Mouse (Mus musculus) ZHBTc4 (cell line): ENCODE data around the gene Rtn1.
A peak's percentile ranks its signal among the peaks of the same experiment; 100 is the strongest.

Source experiments
- DNase-seq: peaks from one replicate; pipeline ENCODE4 v3.0.0-alpha.2; 2011; ENCODE audit warnings: low read depth, low spot score

Gene Rtn1

GRCm38 (mm10) chr12:72279129-72279875, 129.6 kb downstream of the Rtn1 start:
- DNase-seq = no peak

DNA sequence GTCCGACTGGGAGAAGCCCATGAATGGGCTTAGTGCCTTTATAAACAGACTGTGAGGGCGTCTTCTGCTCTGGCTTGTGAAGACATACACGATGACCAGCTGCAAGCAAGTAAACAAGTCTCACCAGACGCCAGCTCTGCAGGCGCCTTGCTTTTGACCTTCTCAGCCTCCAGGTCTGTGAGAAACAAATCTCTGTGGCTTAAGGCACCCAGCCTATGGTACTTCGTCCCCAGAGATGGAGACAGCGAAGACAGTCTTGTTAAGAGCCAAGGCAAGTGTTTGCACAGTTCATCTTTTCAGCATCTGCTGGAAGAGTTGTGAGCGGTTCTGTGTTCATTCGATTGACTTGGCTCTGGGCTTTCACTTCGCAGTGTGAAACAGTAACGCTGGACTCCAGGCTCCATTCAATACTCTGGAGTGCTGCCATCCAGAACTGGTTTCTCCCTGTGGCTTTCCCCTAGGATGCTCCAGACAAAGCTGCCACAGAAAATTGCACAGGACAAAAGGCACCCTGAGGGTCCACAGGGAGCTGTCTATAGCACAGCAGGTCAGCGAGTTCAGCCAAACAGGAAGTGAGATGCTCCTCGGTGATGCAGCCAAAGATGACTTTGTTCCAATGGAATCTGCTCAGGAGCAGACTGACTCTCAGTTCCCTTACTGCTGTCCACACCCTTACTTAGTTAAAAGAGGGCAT, 135.0 kb downstream of the Rtn1 start:
- peak; percentile 68 for DNase-seq

GRCm38 (mm10) chr12:72267614-72268013, 141.2 kb downstream of the Rtn1 start:
- peak; percentile 77 for DNase-seq

DNA sequence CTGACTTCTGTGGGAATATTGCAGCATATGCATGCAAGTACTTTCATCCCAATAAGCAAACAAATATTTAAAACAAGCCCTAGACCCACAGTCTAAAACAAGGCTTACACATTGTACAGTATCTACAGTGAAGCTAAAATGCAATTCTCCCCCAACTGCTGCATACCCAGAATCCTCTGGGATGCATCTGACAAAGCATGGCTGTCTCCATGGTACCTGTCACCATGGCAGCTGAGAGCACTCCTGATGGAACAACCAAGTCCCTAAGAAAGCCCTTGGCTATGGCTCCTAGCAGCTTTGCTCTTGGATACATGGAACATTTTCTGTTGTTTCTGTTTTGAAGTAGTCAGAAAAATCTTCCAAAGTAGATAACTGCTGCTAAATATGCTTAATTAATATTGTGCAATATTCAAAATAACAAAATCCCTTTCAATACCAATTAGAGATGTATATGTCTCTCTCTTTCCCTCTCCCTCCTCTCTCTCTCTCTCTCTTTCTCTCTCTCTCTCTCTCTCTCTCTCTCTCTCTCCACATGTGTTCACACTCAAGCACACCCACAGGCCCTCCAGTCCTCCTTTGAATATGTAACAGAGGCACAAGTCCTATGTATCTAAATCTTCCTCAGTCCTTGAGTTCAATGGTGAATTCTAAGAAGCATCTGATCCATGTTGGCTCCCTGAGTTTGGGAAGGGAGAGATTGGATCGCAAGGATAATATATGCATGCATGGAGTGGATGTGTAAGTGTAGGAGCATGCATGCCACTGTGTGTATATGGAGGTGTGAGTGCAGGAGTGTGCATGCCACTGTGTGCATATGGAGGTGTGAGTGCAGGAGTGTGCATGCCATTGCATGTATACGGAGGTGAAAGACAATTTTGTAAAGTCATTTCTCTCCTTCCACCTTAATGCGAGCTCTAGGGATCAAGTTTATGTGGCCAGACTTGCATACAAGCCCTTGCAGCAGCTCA, 143.3 kb downstream of the Rtn1 start:
- DNase-seq = peak; percentile 38

- DNase-seq = no peak
Measured at GRCm38 (mm10) chr12:72263213-72264103, 145.4 kb downstream of the Rtn1 start.

DNA sequence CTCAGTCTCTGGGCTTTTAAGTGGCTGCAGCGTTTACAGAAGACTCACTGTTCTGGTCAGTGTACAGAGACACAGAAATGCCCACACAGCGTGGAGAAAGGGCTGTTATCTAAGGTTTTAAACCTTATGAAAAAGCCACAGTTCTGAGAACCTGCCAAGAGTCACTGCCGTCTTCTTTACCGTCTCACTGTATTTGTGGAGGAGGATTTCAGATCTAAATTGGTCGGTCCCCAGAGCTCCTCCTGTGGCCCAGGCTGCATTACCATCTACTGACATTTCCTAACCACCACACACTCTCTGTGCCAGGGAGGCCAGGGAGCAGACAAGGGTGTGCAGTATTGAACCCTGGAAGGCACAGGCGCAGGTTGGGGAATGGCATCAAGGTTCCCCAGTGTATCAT, 151.9 kb downstream of the Rtn1 start:
- no peak for DNase-seq

- DNase-seq = no peak
Measured at GRCm38 (mm10) chr12:72253040-72253439, 155.8 kb downstream of the Rtn1 start.

DNA sequence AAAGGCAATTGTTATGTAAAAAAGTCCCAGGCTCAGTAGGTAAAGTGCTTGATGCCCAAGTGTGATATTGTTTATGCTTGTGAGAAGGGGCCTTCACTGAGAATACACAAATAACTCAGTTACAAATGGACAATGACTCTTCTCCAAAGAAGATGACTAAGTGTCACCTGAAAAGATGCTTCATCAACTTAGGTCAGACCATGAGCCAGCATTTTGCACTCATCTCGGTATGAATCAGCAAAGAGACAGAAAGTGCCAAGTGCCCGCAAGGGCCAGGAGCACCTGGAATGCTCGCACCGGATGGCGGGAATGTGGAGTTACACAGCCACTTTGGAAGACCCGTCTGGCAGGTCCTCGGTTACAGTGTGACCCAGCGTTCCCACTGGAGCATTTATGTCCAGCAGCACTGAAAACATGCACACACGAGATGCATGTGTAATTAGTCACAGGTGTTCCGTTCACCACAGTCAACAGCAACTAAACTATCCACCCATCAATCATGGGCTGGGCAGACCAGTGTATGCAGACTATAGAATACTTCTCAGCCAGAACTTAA, 156.9 kb downstream of the Rtn1 start:
- DNase-seq = peak; percentile 45

GRCm38 (mm10) chr12:72244951-72245350, 163.9 kb downstream of the Rtn1 start:
- peak; percentile 57 for DNase-seq

DNA sequence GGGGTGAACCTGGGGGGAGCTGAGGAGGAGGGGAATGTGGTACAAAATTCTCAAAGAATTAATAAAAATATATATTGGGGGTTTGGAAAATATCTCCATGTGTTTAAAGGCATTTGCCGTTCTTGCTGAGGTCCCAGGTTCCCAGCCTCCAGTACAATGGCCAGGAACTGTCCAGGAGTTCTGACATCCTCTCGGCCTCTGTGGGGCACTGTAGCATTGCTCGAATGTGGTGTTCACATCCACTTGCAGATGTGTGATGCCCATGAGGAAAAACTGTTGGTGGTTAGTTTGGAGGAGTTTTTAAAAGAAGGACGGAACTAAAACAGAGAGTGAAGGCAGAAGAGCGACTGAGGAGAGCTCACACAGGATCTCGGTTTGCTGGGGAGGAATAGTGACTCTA, 166.0 kb downstream of the Rtn1 start:
- no peak for DNase-seq

DNA sequence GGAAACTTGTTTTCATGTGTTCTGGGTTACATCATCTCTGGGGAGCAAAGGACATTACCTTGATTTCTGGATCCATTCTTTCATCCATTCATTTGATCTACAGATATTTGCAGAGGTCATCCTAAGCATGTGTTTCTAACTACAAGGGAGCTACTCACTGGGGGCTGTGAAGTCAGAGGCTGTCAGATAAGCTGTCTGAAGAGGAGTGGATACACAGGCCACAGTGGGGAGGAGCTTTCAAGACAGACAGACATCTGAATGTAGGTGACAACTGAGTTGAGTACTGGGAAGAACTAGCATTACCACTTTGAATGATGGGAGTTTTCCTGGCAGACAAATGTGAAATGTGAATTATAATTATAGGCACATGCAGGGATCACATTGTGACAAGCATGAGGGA, 168.3 kb downstream of the Rtn1 start:
- no peak for DNase-seq

GRCm38 (mm10) chr12:72239230-72239894, 169.5 kb downstream of the Rtn1 start:
- peak; percentile 24 for DNase-seq

- DNase-seq = no peak
Measured at GRCm38 (mm10) chr12:72237251-72237650, 171.6 kb downstream of the Rtn1 start.

DNA sequence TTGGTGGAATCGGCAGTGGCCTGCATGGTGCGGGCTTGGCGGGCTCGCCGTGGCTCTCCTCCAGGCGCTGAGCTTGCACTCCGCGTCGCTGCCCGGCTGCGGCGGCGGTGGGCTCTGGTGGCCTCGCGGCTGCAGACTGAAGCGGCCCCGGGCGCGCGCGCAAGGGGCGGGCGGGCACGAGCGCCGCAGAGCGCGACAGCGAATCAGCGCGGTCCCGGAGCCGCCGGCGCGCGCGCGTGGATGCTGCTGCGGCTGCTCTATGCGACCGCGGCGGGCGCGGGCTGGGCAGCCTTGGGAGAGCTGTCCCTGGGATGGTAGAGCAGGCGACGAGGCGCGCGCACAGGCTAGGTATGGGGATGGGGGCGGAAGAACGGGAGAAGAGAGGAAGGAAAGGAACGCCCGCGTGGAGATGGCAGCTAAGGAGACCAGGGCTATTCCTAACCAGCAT, 172.3 kb downstream of the Rtn1 start:
- DNase-seq = peak; percentile 85

DNA sequence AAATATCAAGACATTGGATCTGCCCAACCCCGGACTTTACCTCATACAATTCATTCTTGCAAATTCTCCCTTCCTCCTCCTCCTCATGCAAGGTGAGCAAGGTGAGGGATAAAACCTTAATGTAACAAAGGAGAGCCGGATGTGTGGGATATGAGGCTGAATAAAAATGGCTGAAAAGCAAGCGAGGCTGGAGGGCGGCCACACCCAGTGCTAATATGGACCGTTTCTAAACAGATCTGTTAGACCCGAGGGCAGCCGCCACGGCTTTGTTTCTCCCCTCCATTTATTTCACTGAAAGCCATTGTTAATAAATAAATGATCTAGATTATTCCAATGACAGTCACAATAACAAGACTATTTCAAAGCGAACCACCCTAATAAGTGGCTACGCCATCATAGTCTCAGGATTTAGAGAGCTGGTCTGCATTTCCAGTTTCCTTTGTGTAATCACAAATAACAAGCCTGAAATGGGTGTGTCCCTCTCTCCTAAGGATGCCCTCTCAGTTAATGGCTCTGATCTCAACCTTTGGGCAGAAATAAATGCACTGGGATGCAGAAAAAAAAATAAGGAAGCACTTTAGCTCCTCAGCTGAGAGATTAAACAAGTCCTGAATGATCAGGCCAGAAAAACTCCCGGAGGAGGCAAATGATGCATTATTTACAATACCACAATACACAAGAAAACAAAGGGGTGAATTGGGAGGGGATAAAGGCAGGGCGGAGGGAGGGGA, 173.1 kb downstream of the Rtn1 start:
- DNase-seq = peak; percentile 17

- DNase-seq = no peak
Measured at GRCm38 (mm10) chr12:72234966-72235365, 173.9 kb downstream of the Rtn1 start.

DNA sequence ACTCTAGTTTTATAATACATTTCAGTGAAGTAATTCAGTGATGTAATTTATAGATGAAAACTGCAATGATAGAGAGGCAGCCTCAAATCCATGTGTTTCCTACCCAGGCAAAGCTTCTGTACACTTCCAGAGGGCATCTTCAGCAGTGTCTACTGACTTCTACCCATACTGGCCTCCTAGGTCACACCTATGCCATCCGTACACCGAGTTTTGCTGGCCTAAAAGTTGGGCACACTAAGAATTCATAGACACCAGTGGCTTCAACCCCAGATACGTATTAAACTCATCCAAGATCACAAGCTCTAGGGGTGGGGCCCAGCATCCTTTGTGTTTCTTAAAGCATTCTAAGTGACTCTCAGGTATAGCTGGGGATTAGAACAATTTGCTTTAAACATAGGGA, 174.7 kb downstream of the Rtn1 start:
- DNase-seq = no peak

DNA sequence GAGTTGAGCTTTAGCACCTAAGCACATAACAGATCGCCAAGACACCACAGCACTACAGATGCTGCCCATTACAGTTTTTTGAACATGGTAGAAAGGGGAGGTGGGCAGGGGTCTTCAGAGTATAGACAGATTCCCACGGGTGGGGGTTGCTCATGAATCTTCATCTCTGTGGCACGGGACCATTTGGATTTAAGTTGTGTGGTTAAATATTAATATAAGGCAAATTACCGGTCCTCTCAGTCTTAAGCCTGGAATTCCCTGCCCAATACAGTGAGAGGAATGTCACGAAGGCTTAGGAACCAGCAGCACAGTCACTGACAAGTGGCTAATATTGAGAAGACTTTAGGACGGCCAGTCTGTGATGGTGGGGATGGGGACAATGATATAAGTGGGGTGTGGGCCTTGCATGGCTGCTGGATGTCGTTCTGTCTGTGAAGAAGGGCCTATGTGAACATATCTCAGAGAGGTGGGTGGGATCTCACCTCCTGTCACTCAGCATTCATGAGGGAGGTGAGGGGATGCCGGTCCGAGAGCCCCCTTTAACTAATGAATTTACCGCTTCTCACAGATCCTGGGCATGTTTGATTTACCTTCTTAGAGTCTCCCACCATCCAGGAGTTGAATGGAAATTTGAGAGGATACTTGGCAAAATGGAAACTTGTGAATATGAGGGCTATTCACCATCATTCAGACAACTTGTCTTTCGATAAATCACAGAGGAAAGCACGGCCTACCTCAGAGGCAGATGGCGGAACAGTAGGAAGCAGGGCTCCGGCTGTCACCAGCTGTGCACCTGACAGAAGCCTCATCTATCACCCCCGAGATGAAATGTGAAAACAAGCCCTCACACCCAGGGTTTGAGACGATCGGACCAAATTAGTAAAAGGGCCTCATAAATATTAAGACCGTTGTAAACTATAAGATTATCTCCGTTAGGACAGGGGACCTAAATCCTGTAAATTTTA, 175.7 kb downstream of the Rtn1 start:
- no peak for DNase-seq
